In genomic region chr7:30749824-30750606, GRCm38 (mm10) we compare ENCODE assay signal across 26 mouse cellular contexts. TPM values are rescaled to one million over a fixed set of nuclear protein-coding genes. Genes with fewer than 3 reads are reported as not detected.
DNase-seq lines count a peak whose midpoint lies in the region; ATAC-seq lines count a peak whose summit lies in the region.
"Had no signal": no experiment of that assay in that cellular context is flagged by ENCODE, and none has a peak within 500 bp of the region (broad histone marks: within the 10 kb centered on the region; RNA-seq: fewer than 3 reads in every experiment).

No protein-coding gene starts in this region.

- peaks cover 23% of the 10 kb centered on the region for H3K36me3 ChIP-seq in hindbrain, embryonic 10.5 days
- peaks cover 2% of the 10 kb centered on the region for H3K36me3 ChIP-seq in hindbrain, embryonic 16.5 days (ENCODE audit: control insufficient read depth, insufficient read depth, low read length)
- H3K36me3 ChIP-seq in midbrain, embryonic 11.5 days (ENCODE audit: control insufficient read depth, insufficient read depth, low read length), result no peaks in the 10 kb centered on the region
- H3K36me3 ChIP-seq in midbrain, embryonic 16.5 days (ENCODE audit: control insufficient read depth, insufficient read depth, low read length), result peaks cover 8% of the 10 kb centered on the region
- H3K36me3 ChIP-seq in stomach, embryonic 16.5 days (ENCODE audit: control insufficient read depth, insufficient read depth, low read length), result peaks cover 7% of the 10 kb centered on the region; the same call in 1 of the 2 replicates
- H3K36me3 ChIP-seq: liver, embryonic 15.5 days had no signal

- H3K9me3 ChIP-seq in hindbrain, embryonic 10.5 days, result peaks cover 12% of the 10 kb centered on the region
- peaks cover 1% of the 10 kb centered on the region; the same call in 1 of the 2 replicates for H3K9me3 ChIP-seq in hindbrain, embryonic 16.5 days (ENCODE audit: control insufficient read depth, low read length)
- peaks cover 1% of the 10 kb centered on the region; the same call in 1 of the 2 replicates for H3K9me3 ChIP-seq in midbrain, embryonic 11.5 days (ENCODE audit: control insufficient read depth, low read length)
- H3K9me3 ChIP-seq in midbrain, embryonic 16.5 days (replicated peaks; ENCODE audit: control insufficient read depth, low read length, poor library complexity, severe bottlenecking), result peaks cover 5% of the 10 kb centered on the region
- H3K9me3 ChIP-seq in stomach, embryonic 16.5 days (replicated peaks; ENCODE audit: control insufficient read depth, low read length), result peaks cover 7% of the 10 kb centered on the region; the same call in 1 of the 2 replicates
- H3K9me3 ChIP-seq: liver, embryonic 15.5 days had no signal

- H3K27me3 ChIP-seq in hindbrain, embryonic 10.5 days (ENCODE audit: insufficient read depth, poor library complexity, severe bottlenecking), result no peaks in the 10 kb centered on the region
- no peaks in the 10 kb centered on the region for H3K27me3 ChIP-seq in hindbrain, embryonic 16.5 days (replicated peaks; ENCODE audit: control insufficient read depth, insufficient read depth, low read length)
- H3K27me3 ChIP-seq in midbrain, embryonic 11.5 days (ENCODE audit: control insufficient read depth, insufficient read depth, low read length), result no peaks in the 10 kb centered on the region
- H3K27me3 ChIP-seq in midbrain, embryonic 16.5 days (ENCODE audit: control insufficient read depth, insufficient read depth, low read depth, low read length), result no peaks in the 10 kb centered on the region
- H3K27me3 ChIP-seq in stomach, embryonic 16.5 days (ENCODE audit: control insufficient read depth, insufficient read depth, low read length), result no peaks in the 10 kb centered on the region
- H3K27me3 ChIP-seq: limb, embryonic 13.5 days; liver, embryonic 15.5 days had no signal

- no peak overlapping the region for H3K4me3 ChIP-seq in hindbrain, embryonic 10.5 days
- H3K4me3 ChIP-seq in hindbrain, embryonic 16.5 days (ENCODE audit: low read length), result no peak overlapping the region
- no peak overlapping the region for H3K4me3 ChIP-seq in midbrain, embryonic 11.5 days (ENCODE audit: low read depth, low read length)
- H3K4me3 ChIP-seq in midbrain, embryonic 16.5 days (ENCODE audit: low read depth, low read length), result no peak overlapping the region
- H3K4me3 ChIP-seq in stomach, embryonic 16.5 days (replicated peaks; ENCODE audit: low read length), result no peak overlapping the region
- H3K4me3 ChIP-seq: left cerebral cortex, adult 2 months; limb, embryonic 13.5 days; liver, embryonic 15.5 days had no signal

- no peak overlapping the region for H3K9ac ChIP-seq in hindbrain, embryonic 16.5 days (ENCODE audit: low read depth, low read length)
- H3K9ac ChIP-seq in midbrain, embryonic 11.5 days (ENCODE audit: low read length), result no peak overlapping the region
- no peak overlapping the region for H3K9ac ChIP-seq in midbrain, embryonic 16.5 days (ENCODE audit: low read depth, low read length)
- peak overlapping the region; percentile 54; the same call in 1 of the 2 replicates for H3K9ac ChIP-seq in stomach, embryonic 16.5 days (ENCODE audit: low read length)
- H3K9ac ChIP-seq: limb, embryonic 13.5 days; liver, embryonic 15.5 days had no signal

- 0 out of 2 replicates have a peak overlapping the region, but pooled peaks have one; percentile 29 for H3K27ac ChIP-seq in hindbrain, embryonic 10.5 days
- no peak overlapping the region for H3K27ac ChIP-seq in hindbrain, embryonic 16.5 days (ENCODE audit: low read depth, low read length)
- no peak overlapping the region for H3K27ac ChIP-seq in midbrain, embryonic 11.5 days (ENCODE audit: low read depth, low read length)
- no peak overlapping the region for H3K27ac ChIP-seq in midbrain, embryonic 16.5 days (ENCODE audit: low read length)
- H3K27ac ChIP-seq in stomach, embryonic 16.5 days (ENCODE audit: low read length), result peak overlapping the region; percentile 77
- H3K27ac ChIP-seq: hindbrain, postnatal 0 days; left cerebral cortex, adult 2 months; limb, embryonic 13.5 days; liver, embryonic 15.5 days had no signal

- no peak for ATAC-seq in hindbrain, embryonic 16.5 days
- no peak for ATAC-seq in midbrain, embryonic 11.5 days (ENCODE audit: low FRiP score)
- no peak for ATAC-seq in midbrain, embryonic 16.5 days
- ATAC-seq in stomach, embryonic 16.5 days (ENCODE audit: insufficient read depth, low FRiP score), result peak; percentile 76; the same call in 1 of the 2 replicates
- ATAC-seq: forebrain, embryonic 16.5 days; hindbrain, postnatal 0 days had no signal

- no peaks in the 10 kb centered on the region for H3K4me1 ChIP-seq in hindbrain, embryonic 10.5 days (replicated peaks)
- no peaks in the 10 kb centered on the region for H3K4me1 ChIP-seq in hindbrain, embryonic 16.5 days (ENCODE audit: control insufficient read depth, insufficient read depth, low read depth, low read length)
- no peaks in the 10 kb centered on the region for H3K4me1 ChIP-seq in midbrain, embryonic 11.5 days (ENCODE audit: control insufficient read depth, insufficient read depth, low read length)
- no peaks in the 10 kb centered on the region for H3K4me1 ChIP-seq in midbrain, embryonic 16.5 days (ENCODE audit: control insufficient read depth, insufficient read depth, low read length)
- no peaks in the 10 kb centered on the region for H3K4me1 ChIP-seq in stomach, embryonic 16.5 days (ENCODE audit: control insufficient read depth, insufficient read depth, low read length)
- H3K4me1 ChIP-seq: liver, embryonic 15.5 days had no signal

- no peak for DNase-seq in hindbrain, embryonic 10.5 days (ENCODE audit: low spot score)
- peak; percentile 7 for DNase-seq in kidney, postnatal 14 days
- DNase-seq in kidney, adult 9 months, result no peak
- peak; percentile 23 for DNase-seq in midbrain, embryonic 11.5 days (ENCODE audit: low spot score, missing footprints)
- no peak for DNase-seq in layer of hippocampus, postnatal 36 days
- DNase-seq: adrenal gland, adult 2 months; cerebellum, adult 11 months; cerebellum, postnatal 25 days; heart, postnatal 14 days; right cerebral cortex, adult 18-20 months had no signal

- WGBS in hindbrain, embryonic 10.5 days, result 85% methylated on average over 13 of the region's 13 CpGs
- WGBS in hindbrain, embryonic 16.5 days, result 92% methylated on average over 12 of the region's 13 CpGs
- WGBS in midbrain, embryonic 11.5 days, result 87% methylated on average over 13 of the region's 13 CpGs
- 90% methylated on average over 13 of the region's 13 CpGs for WGBS in midbrain, embryonic 16.5 days
- WGBS in stomach, embryonic 16.5 days, result 68% methylated on average over 13 of the region's 13 CpGs

- no peak overlapping the region for H3K4me2 ChIP-seq in hindbrain, embryonic 16.5 days (ENCODE audit: low read length)
- no peak overlapping the region for H3K4me2 ChIP-seq in midbrain, embryonic 11.5 days
- H3K4me2 ChIP-seq in midbrain, embryonic 16.5 days (ENCODE audit: low read length), result no peak overlapping the region
- no peak overlapping the region for H3K4me2 ChIP-seq in stomach, embryonic 16.5 days (ENCODE audit: low read depth, low read length)
- H3K4me2 ChIP-seq: heart, embryonic 11.5 days; limb, embryonic 13.5 days; liver, embryonic 15.5 days had no signal

RNA-seq across cellular contexts. Expression of gene Sbsn, which starts 1.3 kb away (rescaled TPM):
- 0.72 and 0.93 TPM in 2 replicates for polyA plus RNA-seq in hindbrain, embryonic 10.5 days (2016; fragmentation: Nextera tagmentation; extraction: Ambion mirVana)
- 0.98 and 1.0 TPM in 2 replicates for polyA plus RNA-seq in hindbrain, embryonic 16.5 days (2015; fragmentation: Nextera tagmentation; extraction: Ambion mirVana)
- 0.54 and 1.1 TPM in 2 replicates for polyA plus RNA-seq in midbrain, embryonic 11.5 days (2014; fragmentation: Nextera tagmentation; extraction: Ambion mirVana)
- polyA plus RNA-seq in midbrain, embryonic 16.5 days (2015; fragmentation: Nextera tagmentation; extraction: Ambion mirVana), result 1.6 and 2.0 TPM in 2 replicates
- 62.5 and 98.8 TPM in 2 replicates for polyA plus RNA-seq in stomach, embryonic 16.5 days (2015; fragmentation: Nextera tagmentation; extraction: Ambion mirVana)
- total RNA-seq in layer of hippocampus, postnatal 36 days (2021), result 1 to 10 TPM; 6.4 to 9.7 TPM

RNA-seq across cellular contexts. Expression of gene Gapdhs, which starts 6.5 kb away (rescaled TPM):
- polyA plus RNA-seq in hindbrain, embryonic 10.5 days (2016; fragmentation: Nextera tagmentation; extraction: Ambion mirVana), result 0.26 and 0.69 TPM in 2 replicates
- polyA plus RNA-seq in hindbrain, embryonic 16.5 days (2015; fragmentation: Nextera tagmentation; extraction: Ambion mirVana), result 0.82 and 1.1 TPM in 2 replicates
- 0.19 and 0.48 TPM in 2 replicates for polyA plus RNA-seq in midbrain, embryonic 11.5 days (2014; fragmentation: Nextera tagmentation; extraction: Ambion mirVana)
- polyA plus RNA-seq in midbrain, embryonic 16.5 days (2015; fragmentation: Nextera tagmentation; extraction: Ambion mirVana), result 1.1 and 1.7 TPM in 2 replicates
- 0.28 and 0.40 TPM in 2 replicates for polyA plus RNA-seq in stomach, embryonic 16.5 days (2015; fragmentation: Nextera tagmentation; extraction: Ambion mirVana)
- total RNA-seq in layer of hippocampus, postnatal 36 days (2021), result not detected
- total RNA-seq: adrenal gland, adult 2 months; gastrocnemius, postnatal 4 days; heart, postnatal 14 days; hindbrain, postnatal 0 days; layer of hippocampus, adult 8-10 months; left cerebral cortex, adult 2 months; megakaryocyte progenitor cell, adult 5-6 weeks; MEL had no signal
- polyA plus RNA-seq: adrenal gland, adult 2 months; brain, embryonic 14.5 days; liver, embryonic 15.5 days had no signal

RNA-seq across cellular contexts. Expression of gene Dmkn, which starts 13.5 kb away (rescaled TPM):
- 0.59 TPM in 1 of 2 replicates, not detected in the other for polyA plus RNA-seq in hindbrain, embryonic 10.5 days (2016; fragmentation: Nextera tagmentation; extraction: Ambion mirVana)
- 1.8 and 2.2 TPM in 2 replicates for polyA plus RNA-seq in hindbrain, embryonic 16.5 days (2015; fragmentation: Nextera tagmentation; extraction: Ambion mirVana)
- not detected in 2 replicates for polyA plus RNA-seq in midbrain, embryonic 11.5 days (2014; fragmentation: Nextera tagmentation; extraction: Ambion mirVana)
- 2.8 and 3.6 TPM in 2 replicates for polyA plus RNA-seq in midbrain, embryonic 16.5 days (2015; fragmentation: Nextera tagmentation; extraction: Ambion mirVana)
- 391 and 628 TPM in 2 replicates for polyA plus RNA-seq in stomach, embryonic 16.5 days (2015; fragmentation: Nextera tagmentation; extraction: Ambion mirVana)
- total RNA-seq in layer of hippocampus, postnatal 36 days (2021), result under 1 TPM in 1 of 2 experiments, not detected in 1; 0.91 TPM
- total RNA-seq: MEL had no signal
- polyA plus RNA-seq: embryonic facial prominence, embryonic 11.5 days; neural tube, embryonic 11.5 days had no signal

RNA-seq across cellular contexts. Expression of gene Tmem147, which starts 20.7 kb away (rescaled TPM):
- polyA plus RNA-seq in hindbrain, embryonic 10.5 days (2016; fragmentation: Nextera tagmentation; extraction: Ambion mirVana), result 163 and 170 TPM in 2 replicates
- polyA plus RNA-seq in hindbrain, embryonic 16.5 days (2015; fragmentation: Nextera tagmentation; extraction: Ambion mirVana), result 278 and 301 TPM in 2 replicates
- polyA plus RNA-seq in midbrain, embryonic 11.5 days (2014; fragmentation: Nextera tagmentation; extraction: Ambion mirVana), result 140 and 153 TPM in 2 replicates
- polyA plus RNA-seq in midbrain, embryonic 16.5 days (2015; fragmentation: Nextera tagmentation; extraction: Ambion mirVana), result 233 and 254 TPM in 2 replicates
- polyA plus RNA-seq in stomach, embryonic 16.5 days (2015; fragmentation: Nextera tagmentation; extraction: Ambion mirVana), result 215 and 232 TPM in 2 replicates
- 100 to 1,000 TPM; 107 to 118 TPM for total RNA-seq in layer of hippocampus, postnatal 36 days (2021)

RNA-seq across cellular contexts. Expression of gene Krtdap, which starts 37.7 kb away (rescaled TPM):
- not detected in 2 replicates for polyA plus RNA-seq in hindbrain, embryonic 10.5 days (2016; fragmentation: Nextera tagmentation; extraction: Ambion mirVana)
- 0.38 TPM in 1 of 2 replicates, not detected in the other for polyA plus RNA-seq in hindbrain, embryonic 16.5 days (2015; fragmentation: Nextera tagmentation; extraction: Ambion mirVana)
- polyA plus RNA-seq in midbrain, embryonic 11.5 days (2014; fragmentation: Nextera tagmentation; extraction: Ambion mirVana), result not detected in 2 replicates
- polyA plus RNA-seq in midbrain, embryonic 16.5 days (2015; fragmentation: Nextera tagmentation; extraction: Ambion mirVana), result not detected in 2 replicates
- 767 and 1,136 TPM in 2 replicates for polyA plus RNA-seq in stomach, embryonic 16.5 days (2015; fragmentation: Nextera tagmentation; extraction: Ambion mirVana)
- total RNA-seq in layer of hippocampus, postnatal 36 days (2021), result not detected
- total RNA-seq: adrenal gland, adult 2 months; heart, postnatal 14 days; hindbrain, postnatal 0 days; layer of hippocampus, adult 8-10 months; left cerebral cortex, adult 2 months; megakaryocyte progenitor cell, adult 5-6 weeks; MEL had no signal
- polyA plus RNA-seq: adrenal gland, adult 2 months; embryonic facial prominence, embryonic 11.5 days; forebrain, embryonic 16.5 days; heart, embryonic 11.5 days; neural tube, embryonic 11.5 days had no signal

Comparison
In these comparisons a context has a peak if more than half of its experiments do, and no peak if none do; other contexts are left out.
1. DNase-seq: peak in kidney, postnatal 14 days (single experiment) and midbrain, embryonic 11.5 days (single experiment); none in hindbrain, embryonic 10.5 days (single experiment), kidney, adult 9 months (single experiment) and layer of hippocampus, postnatal 36 days (0 of 2).
2. H3K27ac ChIP-seq: peak in hindbrain, embryonic 10.5 days (single experiment) and stomach, embryonic 16.5 days (single experiment); none in hindbrain, embryonic 16.5 days (single experiment), midbrain, embryonic 11.5 days (single experiment) and midbrain, embryonic 16.5 days (single experiment).
3. RNA of gene Sbsn, which starts 1.3 kb away (polyA plus RNA-seq): 62.5 to 98.8 TPM in stomach, embryonic 16.5 days; 1.6 to 2.0 TPM in midbrain, embryonic 16.5 days, 0.54 to 1.1 TPM in midbrain, embryonic 11.5 days, 0.98 to 1.0 TPM in hindbrain, embryonic 16.5 days and 0.72 to 0.93 TPM in hindbrain, embryonic 10.5 days; every median in the first group is over 10 times any median in the second.
4. RNA of gene Dmkn, which starts 13.5 kb away (polyA plus RNA-seq): 391 to 628 TPM in stomach, embryonic 16.5 days; 2.8 to 3.6 TPM in midbrain, embryonic 16.5 days, 1.8 to 2.2 TPM in hindbrain, embryonic 16.5 days, 0.59 TPM in hindbrain, embryonic 10.5 days and not detected in midbrain, embryonic 11.5 days; every median in the first group is over 10 times any median in the second.